Mouse (Mus musculus): ENCODE measurements around the gene Efcab2.

DNA sequence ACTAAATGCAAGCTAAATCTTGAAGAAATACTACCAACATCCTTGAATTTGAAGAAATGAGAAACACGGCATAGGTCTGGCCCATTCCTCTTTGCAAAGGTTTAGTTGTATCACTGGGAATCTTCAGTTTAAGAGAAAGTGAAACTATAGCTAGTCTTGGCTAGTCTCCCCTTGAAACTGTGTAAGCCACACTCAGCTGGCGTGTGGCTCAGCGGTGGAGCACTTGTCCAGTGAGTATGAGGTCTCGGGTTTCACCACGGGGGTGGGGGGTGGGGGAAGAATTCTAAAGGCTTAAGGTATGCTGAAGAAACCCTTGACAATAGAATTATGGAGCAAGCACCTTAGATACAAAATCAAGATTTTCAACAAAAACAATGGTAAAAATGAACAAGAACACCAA, 117.3 kb downstream of the Efcab2 start:
- TF ChIP-seq CTCF (IDR thresholded peaks at IDR 0.05; ENCODE audit: low read depth) (no peak), EP300 (IDR thresholded peaks at IDR 0.05; ENCODE audit: low read depth) (no peak)
